Mouse (Mus musculus) activated CD4-positive, CD25-positive, alpha-beta regulatory T cell, adult 4 months (primary cell): ENCODE measurements around the gene Ticam1. TPM values are rescaled to one million over a fixed set of nuclear protein-coding genes. Genes with fewer than 3 reads are reported as not detected.

Source experiments
- ATAC-seq: one replicate; pipeline ENCODE4 v1.8.0; 2017
- polyA plus RNA-seq, 2 experiments: library from polyadenylated mRNA; unstranded; fragments of 100-300 nt; shearing (Covaris generic); gene quantifications; one replicate each; pipeline ENCODE4 v1.2.1; 2017

Gene Ticam1
- 10 to 100 TPM in 1 of 2 experiments, 1 to 10 TPM in 1; 6.4 to 11.3 TPM for polyA plus RNA-seq

- ATAC-seq = peak; percentile 80
These were observed at the start of gene Ticam1 for GRCm38 (mm10) chr17:56276643-56277566. Ticam1 (minus strand) TSS chr17:56276786.

- peak; percentile 97 for ATAC-seq
These were observed 49.0 kb upstream of the Ticam1 start, which contains the start of gene Kdm4b for GRCm38 (mm10) chr17:56325450-56326152. Kdm4b (plus strand) TSS chr17:56326062.

GRCm38 (mm10) chr17:56324419-56324818 is 47.8 kb upstream of the Ticam1 start:
- no peak for ATAC-seq

- no peak for ATAC-seq
These were observed 32.8 kb upstream of the Ticam1 start for GRCm38 (mm10) chr17:56309191-56309945.

GRCm38 (mm10) chr17:56308088-56308487 is 31.5 kb upstream of the Ticam1 start:
- no peak for ATAC-seq

GRCm38 (mm10) chr17:56305826-56306225 is 29.2 kb upstream of the Ticam1 start:
- ATAC-seq = no peak

- no peak for ATAC-seq
These were observed 28.6 kb upstream of the Ticam1 start for GRCm38 (mm10) chr17:56305156-56305555.

- no peak for ATAC-seq
These were observed 28.1 kb upstream of the Ticam1 start for GRCm38 (mm10) chr17:56304718-56305117.

GRCm38 (mm10) chr17:56303847-56304586 is 27.4 kb upstream of the Ticam1 start:
- ATAC-seq = peak; percentile 98

- ATAC-seq = peak; percentile 37
These were observed 26.7 kb upstream of the Ticam1 start, which contains the start of gene Uhrf1 for GRCm38 (mm10) chr17:56303160-56303846. Uhrf1 (plus strand) TSS chr17:56303321.

- no peak for ATAC-seq
These were observed 25.9 kb upstream of the Ticam1 start for GRCm38 (mm10) chr17:56302363-56302996.

- no peak for ATAC-seq
These were observed 23.6 kb upstream of the Ticam1 start, which contains the start of gene Arrdc5 for GRCm38 (mm10) chr17:56300186-56300585. Arrdc5 (minus strand) TSS chr17:56300286.

GRCm38 (mm10) chr17:56298238-56298637 is 21.7 kb upstream of the Ticam1 start:
- no peak for ATAC-seq

- ATAC-seq = no peak
These were observed 19.6 kb upstream of the Ticam1 start for GRCm38 (mm10) chr17:56296201-56296600.

GRCm38 (mm10) chr17:56294241-56294640 is 17.7 kb upstream of the Ticam1 start:
- ATAC-seq = no peak

- ATAC-seq = no peak
These were observed 16.7 kb upstream of the Ticam1 start for GRCm38 (mm10) chr17:56293291-56293690.

- no peak for ATAC-seq
These were observed 16.1 kb upstream of the Ticam1 start, which contains the start of gene Plin3 for GRCm38 (mm10) chr17:56292531-56293222. Plin3 (minus strand) TSS chr17:56292873.

- ATAC-seq = no peak
These were observed 15.4 kb upstream of the Ticam1 start for GRCm38 (mm10) chr17:56291826-56292475.

- peak; percentile 93 for ATAC-seq
These were observed 14.6 kb upstream of the Ticam1 start for GRCm38 (mm10) chr17:56291171-56291511.
